Mouse (Mus musculus): ENCODE results near the gene Gm20388. TPM values are rescaled to one million over a fixed set of nuclear protein-coding genes. Genes with fewer than 3 reads are reported as not detected.

The Gm20388 gene
- total RNA-seq, 1 experiment: 27.0 TPM

DNA sequence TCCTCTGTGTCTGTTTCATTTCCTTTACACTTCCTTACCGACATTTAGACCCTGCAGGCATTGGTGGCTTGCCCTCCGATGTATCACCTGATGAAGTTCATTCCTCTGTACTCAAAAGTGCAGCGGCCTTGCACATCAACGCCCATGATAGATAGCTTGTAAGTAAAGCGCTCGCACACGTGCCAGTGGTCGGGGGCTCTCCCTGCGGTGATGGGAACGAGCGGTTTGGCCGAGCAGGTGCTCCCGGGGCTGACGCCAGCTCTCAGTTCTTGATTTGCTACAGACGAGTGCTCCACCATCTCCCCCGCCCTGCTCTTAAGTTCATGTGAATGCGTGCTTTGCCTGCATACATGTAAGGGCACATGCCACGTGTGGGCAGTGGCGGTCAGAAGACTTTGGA is 37.0 kb downstream of the Gm20388 start:
- Histone ChIP-seq H3K9me3 (ENCODE audit: control insufficient read depth, insufficient read depth, low read depth, low read length) (no peaks in the 10 kb centered on the region), H3K9ac (ENCODE audit: insufficient read depth, low read depth, low read length, poor library complexity, severe bottlenecking) (no peak overlapping the region), H3K36me3 (ENCODE audit: control insufficient read depth, insufficient read depth, low read length, poor library complexity, severe bottlenecking) (peaks cover 76% of the 10 kb centered on the region), H3K4me3 (ENCODE audit: insufficient read depth in 1 of 2, low read depth in 1 of 2, low read length in 2 of 2, poor library complexity in 1 of 2, severe bottlenecking in 1 of 2) (no peak overlapping the region), H3K27ac (ENCODE audit: insufficient read depth, low read depth, low read length, poor library complexity, severe bottlenecking) (no peak overlapping the region), H3K4me1 (ENCODE audit: control insufficient read depth in 2 of 2, insufficient read depth in 2 of 2, low read length in 2 of 2, poor library complexity in 1 of 2) (peaks cover 2 to 3% of the 10 kb centered on the region in 2 experiments; a peak in 1 of 4 replicates)
- TF ChIP-seq MAFK (IDR thresholded peaks at IDR 0.05; ENCODE audit: insufficient read depth, low read depth, low read length) (no peak), CHD2 (IDR thresholded peaks at IDR 0.05; ENCODE audit: low read depth, low read length) (no peak), ZC3H11A (IDR thresholded peaks at IDR 0.05; ENCODE audit: borderline replicate concordance, low read depth, low read length) (no peak)
- in situ Hi-C loops (cut with MboI; ENCODE audit: low sequenced_read_pairs in 2 of 2, unreplicated experiment in 2 of 2): no loop called here
- DNase-seq (ENCODE audit: low read depth, low spot score): no peak

DNA sequence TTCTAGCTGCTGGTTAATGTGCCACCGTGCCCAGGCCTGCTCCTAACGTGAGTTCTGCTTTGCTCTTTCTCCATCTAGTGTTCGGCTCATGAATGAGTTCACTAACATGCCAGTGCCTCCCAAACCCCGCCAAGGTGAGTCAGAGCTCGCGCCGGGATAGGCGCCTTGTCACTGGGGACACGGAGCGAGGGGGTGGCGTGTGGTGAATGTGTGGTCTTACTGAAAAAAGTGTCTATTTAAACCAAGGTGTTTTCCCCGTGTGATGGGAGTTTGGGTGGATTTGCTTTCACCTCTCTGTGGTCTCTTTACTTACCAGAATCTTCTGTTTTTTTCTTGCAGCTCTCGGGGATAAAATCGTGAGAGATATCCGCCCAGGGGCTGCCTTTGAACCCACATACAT is 37.7 kb downstream of the Gm20388 start:
- in situ Hi-C loops (cut with MboI; ENCODE audit: low sequenced_read_pairs in 2 of 2, unreplicated experiment in 2 of 2): no loop called here
- no peak overlapping the region for H3K27ac ChIP-seq (ENCODE audit: insufficient read depth, low read depth, low read length, poor library complexity, severe bottlenecking)

DNA sequence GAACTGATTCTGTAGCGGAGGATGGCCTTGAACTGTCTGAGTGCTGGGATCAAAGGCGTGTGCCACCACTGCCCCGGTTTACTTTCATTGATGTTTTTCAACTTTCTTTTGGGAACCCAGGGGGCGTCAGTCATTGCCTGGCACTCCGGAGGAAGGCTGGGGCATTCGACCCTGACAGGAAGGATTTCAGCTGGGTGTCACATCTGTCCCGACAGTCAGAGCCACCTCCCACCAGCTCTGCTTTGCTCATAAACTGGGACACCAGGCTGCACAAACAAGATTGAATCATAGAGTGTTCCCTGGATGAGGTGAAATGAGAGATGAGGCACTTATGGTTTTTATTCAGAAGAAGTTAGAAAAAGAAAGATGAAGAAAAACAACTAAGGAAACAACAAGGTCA is 41.6 kb downstream of the Gm20388 start:
- no peak for TF ChIP-seq MAFK (IDR thresholded peaks at IDR 0.05; ENCODE audit: insufficient read depth, low read depth, low read length)
- TF ChIP-seq HCFC1 (IDR thresholded peaks at IDR 0.05; ENCODE audit: borderline replicate concordance, insufficient read depth, low read length): no peak
- no peak for TF ChIP-seq ZNF384 (IDR thresholded peaks at IDR 0.05; ENCODE audit: low read depth, low read length)
- TF ChIP-seq CHD2 (IDR thresholded peaks at IDR 0.05; ENCODE audit: low read depth, low read length): no peak
- TF ChIP-seq ZC3H11A (IDR thresholded peaks at IDR 0.05; ENCODE audit: borderline replicate concordance, low read depth, low read length): no peak
- Histone ChIP-seq H3K4me1 (ENCODE audit: control insufficient read depth in 2 of 2, insufficient read depth in 2 of 2, low read length in 2 of 2, poor library complexity in 1 of 2) (peaks cover 2 to 3% of the 10 kb centered on the region in 2 experiments; a peak in 1 of 4 replicates), H3K9ac (ENCODE audit: insufficient read depth, low read depth, low read length, poor library complexity, severe bottlenecking) (no peak overlapping the region), H3K4me3 (ENCODE audit: insufficient read depth in 1 of 2, low read depth in 1 of 2, low read length in 2 of 2, poor library complexity in 1 of 2, severe bottlenecking in 1 of 2) (no peak overlapping the region), H3K27ac (ENCODE audit: insufficient read depth, low read depth, low read length, poor library complexity, severe bottlenecking) (no peak overlapping the region), H3K9me3 (ENCODE audit: control insufficient read depth, insufficient read depth, low read depth, low read length) (no peaks in the 10 kb centered on the region), H3K36me3 (ENCODE audit: control insufficient read depth, insufficient read depth, low read length, poor library complexity, severe bottlenecking) (peaks cover 83% of the 10 kb centered on the region)
- in situ Hi-C loops (cut with MboI; ENCODE audit: low sequenced_read_pairs in 2 of 2, unreplicated experiment in 2 of 2): no loop called here
- no peak for DNase-seq (ENCODE audit: low read depth, low spot score)

More for the DNA sequence above, 37.7 kb downstream of the Gm20388 start:
- Histone ChIP-seq H3K9ac (ENCODE audit: insufficient read depth, low read depth, low read length, poor library complexity, severe bottlenecking) (no peak overlapping the region), H3K4me1 (ENCODE audit: control insufficient read depth in 2 of 2, insufficient read depth in 2 of 2, low read length in 2 of 2, poor library complexity in 1 of 2) (peaks cover 2 to 3% of the 10 kb centered on the region in 2 experiments; a peak in 1 of 4 replicates), H3K36me3 (ENCODE audit: control insufficient read depth, insufficient read depth, low read length, poor library complexity, severe bottlenecking) (peaks cover 82% of the 10 kb centered on the region), H3K4me3 (ENCODE audit: insufficient read depth in 1 of 2, low read depth in 1 of 2, low read length in 2 of 2, poor library complexity in 1 of 2, severe bottlenecking in 1 of 2) (no peak overlapping the region), H3K9me3 (ENCODE audit: control insufficient read depth, insufficient read depth, low read depth, low read length) (no peaks in the 10 kb centered on the region)
- TF ChIP-seq ZC3H11A (IDR thresholded peaks at IDR 0.05; ENCODE audit: borderline replicate concordance, low read depth, low read length) (no peak), HCFC1 (IDR thresholded peaks at IDR 0.05; ENCODE audit: borderline replicate concordance, insufficient read depth, low read length) (no peak), MAFK (IDR thresholded peaks at IDR 0.05; ENCODE audit: insufficient read depth, low read depth, low read length) (no peak), CHD2 (IDR thresholded peaks at IDR 0.05; ENCODE audit: low read depth, low read length) (no peak), ZNF384 (IDR thresholded peaks at IDR 0.05; ENCODE audit: low read depth, low read length) (no peak)
- no peak for DNase-seq (ENCODE audit: low read depth, low spot score)

DNA sequence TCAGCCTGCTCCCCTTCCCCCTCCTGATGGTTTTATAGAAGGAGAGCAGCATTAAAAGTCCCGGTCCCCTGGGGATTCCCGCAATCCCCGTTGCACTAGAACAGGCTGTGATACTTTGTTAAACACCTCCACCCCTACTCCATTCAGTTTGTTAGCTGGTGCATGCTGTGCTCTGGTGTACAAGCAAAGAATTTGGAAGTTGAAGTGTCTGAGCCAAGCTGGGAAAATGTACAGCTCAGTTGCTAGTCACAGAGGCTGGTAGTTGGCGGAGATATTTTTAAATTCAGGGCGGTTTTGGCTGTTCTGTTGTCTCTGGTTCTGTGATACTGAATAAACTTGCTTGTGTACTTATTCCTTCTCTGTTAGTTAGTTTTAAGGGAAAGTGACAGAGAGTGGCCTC is 42.1 kb downstream of the Gm20388 start:
- in situ Hi-C loops (cut with MboI; ENCODE audit: low sequenced_read_pairs in 2 of 2, unreplicated experiment in 2 of 2): no loop called here
- H3K4me1 ChIP-seq (ENCODE audit: control insufficient read depth in 2 of 2, insufficient read depth in 2 of 2, low read length in 2 of 2, poor library complexity in 1 of 2): peaks cover 2 to 3% of the 10 kb centered on the region in 2 experiments; a peak in 1 of 4 replicates
- TF ChIP-seq ZNF384 (IDR thresholded peaks at IDR 0.05; ENCODE audit: low read depth, low read length): no peak
- TF ChIP-seq ZC3H11A (IDR thresholded peaks at IDR 0.05; ENCODE audit: borderline replicate concordance, low read depth, low read length): no peak
- TF ChIP-seq HCFC1 (IDR thresholded peaks at IDR 0.05; ENCODE audit: borderline replicate concordance, insufficient read depth, low read length): no peak
- TF ChIP-seq CHD2 (IDR thresholded peaks at IDR 0.05; ENCODE audit: low read depth, low read length): no peak
- TF ChIP-seq MAFK (IDR thresholded peaks at IDR 0.05; ENCODE audit: insufficient read depth, low read depth, low read length): no peak
- no peaks in the 10 kb centered on the region for H3K9me3 ChIP-seq (ENCODE audit: control insufficient read depth, insufficient read depth, low read depth, low read length)
- H3K9ac ChIP-seq (ENCODE audit: insufficient read depth, low read depth, low read length, poor library complexity, severe bottlenecking): no peak overlapping the region
- no peak overlapping the region for H3K4me3 ChIP-seq (ENCODE audit: insufficient read depth in 1 of 2, low read depth in 1 of 2, low read length in 2 of 2, poor library complexity in 1 of 2, severe bottlenecking in 1 of 2)
- no peak overlapping the region for H3K27ac ChIP-seq (ENCODE audit: insufficient read depth, low read depth, low read length, poor library complexity, severe bottlenecking)
- DNase-seq (ENCODE audit: low read depth, low spot score): no peak
- peaks cover 85% of the 10 kb centered on the region for H3K36me3 ChIP-seq (ENCODE audit: control insufficient read depth, insufficient read depth, low read length, poor library complexity, severe bottlenecking)

DNA sequence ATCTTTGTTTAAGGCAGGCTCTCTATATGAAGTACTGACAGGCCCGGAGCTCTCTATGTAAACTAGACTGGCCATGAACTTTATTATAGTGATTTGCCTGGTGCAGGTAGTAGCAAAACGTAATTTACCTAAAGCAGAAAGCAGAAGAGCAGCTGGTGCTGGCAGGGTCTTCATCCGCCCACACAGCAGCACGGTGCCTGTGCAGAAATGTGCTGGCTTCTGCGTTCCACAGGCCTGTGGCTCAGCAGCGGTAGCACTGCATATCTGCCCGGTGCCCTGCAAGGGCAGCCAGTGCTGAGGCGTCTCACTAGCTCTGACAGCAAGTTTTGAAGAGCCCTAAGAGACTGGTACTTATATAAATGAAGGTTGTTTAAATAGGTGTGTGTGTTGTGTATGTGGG is 44.7 kb downstream of the Gm20388 start:
- no peak for DNase-seq (ENCODE audit: low read depth, low spot score)
- TF ChIP-seq MAFK (IDR thresholded peaks at IDR 0.05; ENCODE audit: insufficient read depth, low read depth, low read length) (no peak), ZNF384 (IDR thresholded peaks at IDR 0.05; ENCODE audit: low read depth, low read length) (no peak), HCFC1 (IDR thresholded peaks at IDR 0.05; ENCODE audit: borderline replicate concordance, insufficient read depth, low read length) (no peak), ZC3H11A (IDR thresholded peaks at IDR 0.05; ENCODE audit: borderline replicate concordance, low read depth, low read length) (no peak), CHD2 (IDR thresholded peaks at IDR 0.05; ENCODE audit: low read depth, low read length) (no peak)
- H3K9me3 ChIP-seq (ENCODE audit: control insufficient read depth, insufficient read depth, low read depth, low read length): no peaks in the 10 kb centered on the region
- H3K4me1 ChIP-seq (ENCODE audit: control insufficient read depth in 2 of 2, insufficient read depth in 2 of 2, low read length in 2 of 2, poor library complexity in 1 of 2): no peaks in the 10 kb centered on the region
- H3K9ac ChIP-seq (ENCODE audit: insufficient read depth, low read depth, low read length, poor library complexity, severe bottlenecking): no peak overlapping the region
- in situ Hi-C loops (cut with MboI; ENCODE audit: low sequenced_read_pairs in 2 of 2, unreplicated experiment in 2 of 2): no loop called here
- H3K4me3 ChIP-seq (ENCODE audit: insufficient read depth in 1 of 2, low read depth in 1 of 2, low read length in 2 of 2, poor library complexity in 1 of 2, severe bottlenecking in 1 of 2): no peak overlapping the region
- no peak overlapping the region for H3K27ac ChIP-seq (ENCODE audit: insufficient read depth, low read depth, low read length, poor library complexity, severe bottlenecking)
- H3K36me3 ChIP-seq (ENCODE audit: control insufficient read depth, insufficient read depth, low read length, poor library complexity, severe bottlenecking): peaks cover 71% of the 10 kb centered on the region
